8 mouse cellular contexts compared by ENCODE assay signal in the genomic region with DNA sequence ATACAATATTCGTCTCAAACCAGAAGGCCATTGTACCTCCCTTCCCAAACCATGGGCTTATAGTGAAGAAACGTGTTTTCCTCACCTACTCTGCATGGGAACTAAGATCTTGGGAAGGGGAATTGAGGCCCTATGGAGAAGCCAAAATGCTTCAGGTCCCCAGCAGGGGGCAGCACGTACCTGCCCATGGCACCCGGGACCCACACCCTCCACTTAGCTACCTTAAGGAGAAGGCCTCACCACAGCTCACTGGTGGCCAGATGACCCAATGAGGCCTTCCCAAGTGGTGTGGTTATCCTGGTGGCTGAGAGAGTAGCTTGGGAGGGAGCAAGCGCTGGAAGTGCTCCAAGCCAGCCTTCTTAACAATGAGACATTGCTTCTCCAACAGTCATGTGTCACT. TPM values are rescaled to one million over a fixed set of nuclear protein-coding genes. Genes with fewer than 3 reads are reported as not detected.
DNase-seq lines count a peak whose midpoint lies in the region; ATAC-seq and TF ChIP-seq lines count a peak whose summit lies in the region.

No protein-coding gene starts in this region.

- H3K4me1 ChIP-seq in bone marrow macrophage, adult 2 months (ENCODE audit: control insufficient read depth, insufficient read depth, low read length), result peaks cover 22% of the 10 kb centered on the region
- H3K4me1 ChIP-seq in kidney, adult 2 months (ENCODE audit: control insufficient read depth, insufficient read depth, low read length), result 0 out of 2 replicates have a peak, but pooled peaks cover 3% of the 10 kb centered on the region
- no peaks in the 10 kb centered on the region for H3K4me1 ChIP-seq in lung, embryonic 16.5 days (replicated peaks; ENCODE audit: control insufficient read depth, insufficient read depth, low read length)
- H3K4me1 ChIP-seq in spleen, adult 2 months (ENCODE audit: control insufficient read depth, insufficient read depth, insufficient read length), result peaks cover 16% of the 10 kb centered on the region

- peak; percentile 86 for ATAC-seq in lung, embryonic 16.5 days (ENCODE audit: low read depth)

- WGBS in kidney, adult 2 months, result 17% methylated on average over 5 of the region's 5 CpGs
- 8% methylated on average over 5 of the region's 5 CpGs for WGBS in lung, embryonic 16.5 days
- WGBS in spleen, adult 2 months, result 14% methylated on average over 5 of the region's 5 CpGs

- no peak overlapping the region for H3K4me3 ChIP-seq in C2C12 (ENCODE audit: insufficient read depth, poor library complexity, severe bottlenecking)
- no peak overlapping the region for H3K4me3 ChIP-seq in bone marrow macrophage, adult 2 months (ENCODE audit: insufficient read depth, low read length)
- no peak overlapping the region for H3K4me3 ChIP-seq in kidney, adult 2 months (ENCODE audit: insufficient read depth, low read depth, low read length)
- H3K4me3 ChIP-seq in lung, embryonic 16.5 days (ENCODE audit: low read length), result no peak overlapping the region
- H3K4me3 ChIP-seq in spleen, adult 2 months (ENCODE audit: extremely low read depth, insufficient read depth, insufficient read length), result no peak overlapping the region

- no peak overlapping the region for H3ac ChIP-seq in C2C12 (ENCODE audit: control insufficient read depth, insufficient read length, low read depth)

- no peaks in the 10 kb centered on the region for H3K27me3 ChIP-seq in C2C12 (ENCODE audit: control insufficient read depth, insufficient read depth, insufficient read length)
- no peaks in the 10 kb centered on the region for H3K27me3 ChIP-seq in kidney, adult 2 months (replicated peaks; ENCODE audit: control insufficient read depth, insufficient read depth, low read length)
- no peaks in the 10 kb centered on the region for H3K27me3 ChIP-seq in lung, embryonic 16.5 days (ENCODE audit: control insufficient read depth, insufficient read depth, low read depth, low read length)
- H3K27me3 ChIP-seq in spleen, adult 2 months (ENCODE audit: control insufficient read depth, insufficient read depth, low read length), result no peaks in the 10 kb centered on the region

- no peak overlapping the region for H3K4me2 ChIP-seq in lung, embryonic 16.5 days (ENCODE audit: low read depth, low read length)

- peak; percentile 80 for TF ChIP-seq CTCF in C2C12 (IDR thresholded peaks at IDR 0.05; ENCODE audit: control insufficient read depth, insufficient read depth, insufficient read length)
- TF ChIP-seq CTCF in bone marrow macrophage, adult 2 months (IDR thresholded peaks at IDR 0.05; ENCODE audit: low read depth, low read length), result peak; percentile 91
- TF ChIP-seq CTCF in kidney, adult 2 months (conservative IDR thresholded peaks at IDR 0.05; ENCODE audit: insufficient read depth, insufficient read length, low read depth, low read length), result peak; percentile 97
- TF ChIP-seq CTCF in spleen, adult 2 months (IDR thresholded peaks at IDR 0.05; ENCODE audit: extremely low read depth, insufficient read depth, insufficient read length, insufficient replicate concordance), result peak; percentile 99

- H3K9ac ChIP-seq in lung, embryonic 16.5 days (ENCODE audit: low read length), result no peak overlapping the region

- no peaks in the 10 kb centered on the region for H3K79me3 ChIP-seq in C2C12 (ENCODE audit: low read depth)

- intact Hi-C loops in gastrocnemius, postnatal 36 days (cut with DNase I), result loop anchor here (2.0 kb wide), 2 partner anchors 16 to 54 kb away; partner anchors contain the start of genes Atp6v1g2 and Ltb

- H3K9me3 ChIP-seq in lung, embryonic 16.5 days (ENCODE audit: control insufficient read depth, low read length), result no peaks in the 10 kb centered on the region

- TF ChIP-seq POLR2A in bone marrow macrophage, adult 2 months (IDR thresholded peaks at IDR 0.05; ENCODE audit: borderline replicate concordance, low read depth, low read length), result no peak
- no peak for TF ChIP-seq POLR2A in kidney, adult 2 months (IDR thresholded peaks at IDR 0.05; ENCODE audit: low read depth, low read length)
- no peak for TF ChIP-seq POLR2A in spleen, adult 2 months (IDR thresholded peaks at IDR 0.05; ENCODE audit: low read depth, low read length)

- H3K36me3 ChIP-seq in C2C12 (ENCODE audit: control insufficient read depth, insufficient read depth), result no peaks in the 10 kb centered on the region
- no peaks in the 10 kb centered on the region for H3K36me3 ChIP-seq in kidney, adult 2 months (ENCODE audit: control insufficient read depth, insufficient read depth, low read length)
- H3K36me3 ChIP-seq in lung, embryonic 16.5 days (ENCODE audit: control insufficient read depth, insufficient read depth, low read length), result no peaks in the 10 kb centered on the region
- H3K36me3 ChIP-seq in spleen, adult 2 months (ENCODE audit: control insufficient read depth, insufficient read depth, low read length), result no peaks in the 10 kb centered on the region

- DNase-seq in 3134 (ENCODE audit: extremely low read depth, insufficient read length, low spot score), result peak; percentile 65
- peak; percentile 72 to 74 for DNase-seq in gastrocnemius, postnatal 36 days
- peak; percentile 77 for DNase-seq in kidney, adult 2 months
- DNase-seq in spleen, adult 2 months (ENCODE audit: low read depth in 1 of 2, low spot score in 2 of 2), result peak in 1 of 2 experiments; percentile 79
- DNase-seq in left cerebral cortex, adult 8-10 months (ENCODE audit: low spot score in 2 of 2), result no peak

- H3K27ac ChIP-seq in bone marrow macrophage, adult 2 months (ENCODE audit: insufficient read depth, low read depth, low read length), result no peak overlapping the region
- H3K27ac ChIP-seq in kidney, adult 2 months (ENCODE audit: insufficient read depth, low read depth, low read length), result no peak overlapping the region
- no peak overlapping the region for H3K27ac ChIP-seq in lung, embryonic 16.5 days (ENCODE audit: low read length)
- H3K27ac ChIP-seq in spleen, adult 2 months (ENCODE audit: insufficient read depth, low read length), result no peak overlapping the region

- H3K79me2 ChIP-seq in C2C12 (ENCODE audit: control insufficient read depth, insufficient read depth), result no peaks in the 10 kb centered on the region

TF ChIP-seq in C2C12, 6 proteins besides CTCF, POLR2A, EP300 and RAD21:
- TF ChIP-seq FOSL1 (IDR thresholded peaks at IDR 0.05; ENCODE audit: insufficient read depth, low read length, poor library complexity, severe bottlenecking) (no peak), MYOG (IDR thresholded peaks at IDR 0.05; ENCODE audit: control insufficient read depth, extremely low read depth, insufficient read length) (no peak), MYOD1 (IDR thresholded peaks at IDR 0.05; ENCODE audit: control insufficient read depth, insufficient read length, low read depth) (no peak), MAX (IDR thresholded peaks at IDR 0.05) (no peak), CEBPB (IDR thresholded peaks at IDR 0.05; ENCODE audit: low read depth) (no peak), USF1 (IDR thresholded peaks at IDR 0.05; ENCODE audit: low read depth) (no peak)

RNA-seq across cellular contexts. Expression of gene Aif1, which starts 2.7 kb away (rescaled TPM):
- polyA plus RNA-seq in C2C12 (2012; fragmentation: generic; extraction: Trizol), result not detected
- 420 and 469 TPM in 2 replicates for polyA plus RNA-seq in bone marrow macrophage, adult 2 months (2012; ENCODE audit: insufficient read depth, insufficient read length, missing spikeins)
- total RNA-seq in gastrocnemius, postnatal 36 days (2021), result under 1 TPM in 1 of 2 experiments, not detected in 1; 0.47 TPM
- 0.65 and 2.6 TPM in 2 replicates for polyA plus RNA-seq in kidney, adult 2 months (2012; rRNA removed)
- 7.3 and 8.0 TPM in 2 replicates for polyA plus RNA-seq in lung, embryonic 16.5 days (2015; fragmentation: Nextera tagmentation; extraction: Ambion mirVana)
- 8.3 and 10.2 TPM in 2 replicates for polyA plus RNA-seq in spleen, adult 2 months (2012; rRNA removed)
- 10 to 100 TPM; 11.2 to 30.3 (median 17.4) TPM for total RNA-seq in left cerebral cortex, adult 8-10 months (2022)

RNA-seq across cellular contexts. Expression of gene Lst1, which starts 9.7 kb away (rescaled TPM):
- polyA plus RNA-seq in C2C12 (2012; fragmentation: generic; extraction: Trizol), result 0.92 TPM
- 811 and 856 TPM in 2 replicates for polyA plus RNA-seq in bone marrow macrophage, adult 2 months (2012; ENCODE audit: insufficient read depth, insufficient read length, missing spikeins)
- 1 to 10 TPM in 1 of 2 experiments, under 1 TPM in 1; 0.74 to 1.5 TPM for total RNA-seq in gastrocnemius, postnatal 36 days (2021)
- polyA plus RNA-seq in kidney, adult 2 months (2012; rRNA removed), result 9.4 and 17.7 TPM in 2 replicates
- 11.3 and 12.4 TPM in 2 replicates for polyA plus RNA-seq in lung, embryonic 16.5 days (2015; fragmentation: Nextera tagmentation; extraction: Ambion mirVana)
- 109 and 112 TPM in 2 replicates for polyA plus RNA-seq in spleen, adult 2 months (2012; rRNA removed)
- total RNA-seq in left cerebral cortex, adult 8-10 months (2022), result 10 to 100 TPM in 1 of 4 experiments, 1 to 10 TPM in 3; 6.5 to 10.1 (median 7.9) TPM

RNA-seq across cellular contexts. Expression of gene Prrc2a, which starts 13.8 kb away (rescaled TPM):
- polyA plus RNA-seq in C2C12 (2012; fragmentation: generic; extraction: Trizol), result 183 TPM
- 136 and 162 TPM in 2 replicates for polyA plus RNA-seq in bone marrow macrophage, adult 2 months (2012; ENCODE audit: insufficient read depth, insufficient read length, missing spikeins)
- 10 to 100 TPM; 88.4 to 93.0 TPM for total RNA-seq in gastrocnemius, postnatal 36 days (2021)
- polyA plus RNA-seq in kidney, adult 2 months (2012; rRNA removed), result 237 and 272 TPM in 2 replicates
- polyA plus RNA-seq in lung, embryonic 16.5 days (2015; fragmentation: Nextera tagmentation; extraction: Ambion mirVana), result 151 and 167 TPM in 2 replicates
- 362 and 462 TPM in 2 replicates for polyA plus RNA-seq in spleen, adult 2 months (2012; rRNA removed)
- 100 to 1,000 TPM; 272 to 295 (median 280) TPM for total RNA-seq in left cerebral cortex, adult 8-10 months (2022)

RNA-seq across cellular contexts. Expression of gene Ltb, which starts 15.7 kb away (rescaled TPM):
- polyA plus RNA-seq in C2C12 (2012; fragmentation: generic; extraction: Trizol), result not detected
- polyA plus RNA-seq in bone marrow macrophage, adult 2 months (2012; ENCODE audit: insufficient read depth, insufficient read length, missing spikeins), result not detected in 2 replicates
- total RNA-seq in gastrocnemius, postnatal 36 days (2021), result under 1 TPM in 1 of 2 experiments, not detected in 1; 0.46 TPM
- polyA plus RNA-seq in kidney, adult 2 months (2012; rRNA removed), result 2.5 and 20.9 TPM in 2 replicates
- polyA plus RNA-seq in lung, embryonic 16.5 days (2015; fragmentation: Nextera tagmentation; extraction: Ambion mirVana), result 1.0 and 1.5 TPM in 2 replicates
- 531 and 756 TPM in 2 replicates for polyA plus RNA-seq in spleen, adult 2 months (2012; rRNA removed)
- 1 to 10 TPM in 3 of 4 experiments, not detected in 1; 1.0 to 1.6 (median 1.2) TPM for total RNA-seq in left cerebral cortex, adult 8-10 months (2022)

RNA-seq across cellular contexts. Expression of gene Tnf, which starts 23.3 kb away (rescaled TPM):
- not detected for polyA plus RNA-seq in C2C12 (2012; fragmentation: generic; extraction: Trizol)
- 11.9 and 12.8 TPM in 2 replicates for polyA plus RNA-seq in bone marrow macrophage, adult 2 months (2012; ENCODE audit: insufficient read depth, insufficient read length, missing spikeins)
- under 1 TPM in 1 of 2 experiments, not detected in 1; 0.46 TPM for total RNA-seq in gastrocnemius, postnatal 36 days (2021)
- polyA plus RNA-seq in kidney, adult 2 months (2012; rRNA removed), result 0.64 and 0.94 TPM in 2 replicates
- polyA plus RNA-seq in lung, embryonic 16.5 days (2015; fragmentation: Nextera tagmentation; extraction: Ambion mirVana), result 0.09 and 0.24 TPM in 2 replicates
- polyA plus RNA-seq in spleen, adult 2 months (2012; rRNA removed), result 7.5 and 13.2 TPM in 2 replicates
- under 1 TPM in 1 of 4 experiments, not detected in 3; 0.39 TPM for total RNA-seq in left cerebral cortex, adult 8-10 months (2022)

Comparison
In these comparisons a context has a peak if more than half of its experiments do, and no peak if none do; other contexts are left out.
1. DNase-seq: peak in 3134 (single experiment), gastrocnemius, postnatal 36 days (2 of 2) and kidney, adult 2 months (single experiment); none in left cerebral cortex, adult 8-10 months (0 of 2).
2. RNA of gene Aif1, which starts 2.7 kb away (polyA plus RNA-seq): 420 to 469 TPM in bone marrow macrophage, adult 2 months; 8.3 to 10.2 TPM in spleen, adult 2 months, 7.3 to 8.0 TPM in lung, embryonic 16.5 days, 0.65 to 2.6 TPM in kidney, adult 2 months and not detected in C2C12 (single experiment); every median in the first group is over 10 times any median in the second.
3. Peak in every context shown above with its lines, with median percentiles within 50 percentile points of each other: CTCF ChIP-seq.